Mouse (Mus musculus) forebrain, embryonic 13.5 days (tissue): Measurements from ENCODE around the gene Srrm4. TPM values are rescaled to one million over a fixed set of nuclear protein-coding genes. Genes with fewer than 3 reads are reported as not detected.

Source experiments
- ATAC-seq: fragments of 200-750 bp; cut with Nextera tagmentation; 2 replicates; pipeline ENCODE4 v1.8.0; 2017
- H3K27ac ChIP-seq: fragments of 300-500 bp; sonication (generic); 2 replicates; pipeline ENCODE4 v1.5.1; 2015; ENCODE audit warnings: inconsistent platforms, mild to moderate bottlenecking, moderate library complexity
- H3K27me3 ChIP-seq: fragments of 300-500 bp; sonication (generic); 2 replicates; pipeline ENCODE4 v1.6.1; 2015; ENCODE audit warnings: mild to moderate bottlenecking, inconsistent platforms
- H3K36me3 ChIP-seq: fragments of 300-500 bp; sonication (generic); 2 replicates; pipeline ENCODE4 v1.6.1; 2015; ENCODE audit warnings: mild to moderate bottlenecking, inconsistent platforms; ENCODE audit not compliant: poor library complexity, severe bottlenecking
- H3K4me1 ChIP-seq: fragments of 300-500 bp; sonication (generic); 2 replicates; pipeline ENCODE4 v1.6.1; 2015; ENCODE audit warnings: inconsistent platforms
- H3K4me2 ChIP-seq: fragments of 300-500 bp; sonication (generic); 2 replicates; pipeline ENCODE4 v1.6.1; 2015; ENCODE audit warnings: inconsistent platforms, mild to moderate bottlenecking, moderate library complexity
- H3K4me3 ChIP-seq: fragments of 300-500 bp; sonication (generic); 2 replicates; pipeline ENCODE4 v1.5.1; 2015; ENCODE audit warnings: mild to moderate bottlenecking, inconsistent platforms
- H3K9ac ChIP-seq: fragments of 300-500 bp; sonication (generic); 2 replicates; pipeline ENCODE4 v1.6.1; 2015; ENCODE audit warnings: mild to moderate bottlenecking, inconsistent platforms
- H3K9me3 ChIP-seq: fragments of 300-500 bp; sonication (generic); replicated peaks from 2 replicates; pipeline ENCODE4 v1.6.1; 2016; ENCODE audit warnings: inconsistent platforms
- WGBS: fragments of 180-500 bp; shearing (Covaris S2); methylation state at CpG from one replicate; pipeline ENCODE4 v1.1.7; 2015; 5-methylcytosine and 5-hydroxymethylcytosine counted together
- polyA plus RNA-seq: library from polyadenylated mRNA; unstranded; fragments of >200 nt; fragmentation: Nextera tagmentation; extraction: Ambion mirVana; gene quantifications from 2 replicates; pipeline ENCODE4 v1.2.1, GENCODE M21; 2015

Srrm4 gene
- polyA plus RNA-seq, 1 experiment from 2014 or later = 28.5 TPM

DNA sequence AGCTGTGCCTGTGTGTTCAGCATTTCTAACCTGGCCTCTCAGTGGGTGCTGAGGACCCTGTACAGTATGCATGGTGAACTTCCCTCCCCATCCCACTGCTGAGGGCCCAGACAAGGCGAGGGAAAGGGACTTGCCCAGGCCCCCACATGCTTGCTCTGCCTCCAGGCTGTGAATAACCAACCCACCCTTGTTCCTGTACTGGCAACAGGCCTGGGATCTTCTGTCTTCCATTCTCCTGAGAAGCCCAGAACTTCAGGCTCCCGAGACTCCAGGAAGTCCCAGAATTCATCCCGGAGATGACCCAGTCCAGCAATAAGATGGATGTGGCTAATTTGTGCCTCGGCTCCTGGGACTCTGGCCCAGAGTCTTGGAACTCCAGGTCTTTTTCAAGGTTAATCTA is 105.5 kb downstream of the Srrm4 start:
- no peak overlapping the region for H3K4me3 ChIP-seq
- 75% methylated on average over 4 of the region's 4 CpGs for WGBS
- H3K9me3 ChIP-seq = no peaks in the 10 kb centered on the region
- no peak overlapping the region; the same call in 1 of the 2 replicates for H3K27ac ChIP-seq
- peaks cover 9% of the 10 kb centered on the region; the same call in 1 of the 2 replicates for H3K36me3 ChIP-seq
- no peaks in the 10 kb centered on the region for H3K27me3 ChIP-seq
- ATAC-seq = no peak
- no peak overlapping the region for H3K9ac ChIP-seq
- peaks cover 39% of the 10 kb centered on the region for H3K4me1 ChIP-seq
- H3K4me2 ChIP-seq = no peak overlapping the region

GRCm38 (mm10) chr5:116485069-116485468 is 106.5 kb downstream of the Srrm4 start:
- ATAC-seq = peak; percentile 71
- WGBS = 20% methylated on average over 5 of the region's 5 CpGs
- Histone ChIP-seq H3K27me3 (no peaks in the 10 kb centered on the region), H3K4me2 (no peak overlapping the region), H3K4me1 (peaks cover 29% of the 10 kb centered on the region), H3K9ac (no peak overlapping the region), H3K27ac (peak overlapping the region; percentile 22; the same call in 1 of the 2 replicates), H3K9me3 (no peaks in the 10 kb centered on the region), H3K4me3 (no peak overlapping the region), H3K36me3 (peaks cover 20% of the 10 kb centered on the region; the same call in 1 of the 2 replicates)

- WGBS = 89% methylated on average over 9 of the region's 9 CpGs
- peak overlapping the region; percentile 21; the same call in 1 of the 2 replicates for H3K27ac ChIP-seq
- peaks cover 20% of the 10 kb centered on the region; the same call in 1 of the 2 replicates for H3K36me3 ChIP-seq
- no peaks in the 10 kb centered on the region for H3K27me3 ChIP-seq
- no peak for ATAC-seq
- no peak overlapping the region for H3K4me3 ChIP-seq
- H3K4me1 ChIP-seq = peaks cover 28% of the 10 kb centered on the region
- H3K9me3 ChIP-seq = no peaks in the 10 kb centered on the region
- H3K4me2 ChIP-seq = no peak overlapping the region
- no peak overlapping the region for H3K9ac ChIP-seq
Observed at GRCm38 (mm10) chr5:116484236-116484635, 107.4 kb downstream of the Srrm4 start.

DNA sequence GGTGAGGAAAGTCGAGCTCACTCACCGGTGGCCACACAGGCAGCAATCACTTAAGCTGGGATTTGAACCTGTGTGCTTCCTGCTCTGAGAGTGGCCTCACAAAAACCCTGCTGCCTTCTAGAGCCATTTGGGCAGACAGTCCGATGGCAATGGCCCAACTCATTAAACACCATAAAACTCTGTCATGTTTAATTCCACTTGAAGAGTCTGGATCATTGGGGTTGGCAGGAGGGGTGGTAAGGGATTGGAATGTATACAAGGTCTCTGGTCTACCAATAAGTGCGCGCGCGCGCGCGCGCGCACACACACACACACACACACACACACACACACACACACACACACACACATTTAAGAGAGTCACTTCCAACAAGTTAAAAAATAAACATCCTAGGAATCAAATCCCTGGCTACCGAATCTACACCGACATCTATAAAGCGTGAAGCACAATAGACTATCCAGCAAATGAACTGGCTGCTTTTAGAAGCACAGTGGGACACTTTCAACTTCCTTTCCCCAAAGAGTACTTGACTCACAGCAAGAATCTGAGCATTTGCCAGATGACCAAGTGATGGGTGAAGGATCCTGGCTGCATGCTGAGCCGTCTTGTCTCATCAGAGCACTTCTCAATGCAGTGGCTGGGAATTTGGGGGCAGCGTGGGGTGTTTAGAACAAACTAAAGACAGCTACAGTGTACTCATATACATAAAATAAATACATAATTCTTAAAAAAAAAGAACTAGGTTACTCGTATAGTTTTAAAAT is 112.8 kb downstream of the Srrm4 start:
- no peaks in the 10 kb centered on the region for H3K27me3 ChIP-seq
- peaks cover 30% of the 10 kb centered on the region for H3K36me3 ChIP-seq
- ATAC-seq = no peak
- peaks cover 18% of the 10 kb centered on the region for H3K4me1 ChIP-seq
- no peaks in the 10 kb centered on the region for H3K9me3 ChIP-seq
- H3K4me3 ChIP-seq = no peak overlapping the region
- WGBS = 75% methylated on average over 18 of the region's 18 CpGs
- H3K9ac ChIP-seq = no peak overlapping the region
- no peak overlapping the region for H3K27ac ChIP-seq
- H3K4me2 ChIP-seq = no peak overlapping the region

- Histone ChIP-seq H3K9ac (no peak overlapping the region), H3K36me3 (peaks cover 41% of the 10 kb centered on the region), H3K27me3 (no peaks in the 10 kb centered on the region), H3K9me3 (no peaks in the 10 kb centered on the region), H3K4me1 (peaks cover 16% of the 10 kb centered on the region), H3K4me2 (no peak overlapping the region), H3K27ac (no peak overlapping the region), H3K4me3 (no peak overlapping the region)
- ATAC-seq = peak; percentile 43; the same call in 1 of the 2 replicates
- WGBS = 9% methylated on average over 15 of the region's 15 CpGs
Observed at GRCm38 (mm10) chr5:116476006-116476405, 115.6 kb downstream of the Srrm4 start.

GRCm38 (mm10) chr5:116461354-116462042 is 130.1 kb downstream of the Srrm4 start:
- ATAC-seq = no peak
- peaks cover 17% of the 10 kb centered on the region for H3K9me3 ChIP-seq
- H3K36me3 ChIP-seq = peaks cover 45% of the 10 kb centered on the region
- no peak overlapping the region for H3K4me3 ChIP-seq
- no peak overlapping the region for H3K4me2 ChIP-seq
- no peak overlapping the region for H3K9ac ChIP-seq
- peaks cover 25% of the 10 kb centered on the region for H3K4me1 ChIP-seq
- 0 out of 2 replicates have a peak, but pooled peaks cover 1% of the 10 kb centered on the region for H3K27me3 ChIP-seq
- 13% methylated on average over 11 of the region's 11 CpGs for WGBS
- H3K27ac ChIP-seq = peak overlapping the region; percentile 6; the same call in 1 of the 2 replicates

GRCm38 (mm10) chr5:116459970-116460369 is 131.6 kb downstream of the Srrm4 start:
- Histone ChIP-seq H3K9me3 (0 out of 2 replicates have a peak, but pooled peaks cover 2% of the 10 kb centered on the region), H3K27me3 (0 out of 2 replicates have a peak, but pooled peaks cover 5% of the 10 kb centered on the region), H3K4me1 (peaks cover 25% of the 10 kb centered on the region), H3K4me3 (no peak overlapping the region), H3K9ac (no peak overlapping the region), H3K36me3 (peaks cover 37% of the 10 kb centered on the region), H3K4me2 (no peak overlapping the region), H3K27ac (0 out of 2 replicates have a peak overlapping the region, but pooled peaks have one; percentile 44)
- ATAC-seq = peak; percentile 51; the same call in 1 of the 2 replicates
- 54% methylated on average over 2 of the region's 2 CpGs for WGBS

- no peak overlapping the region for H3K27ac ChIP-seq
- 80% methylated on average over 7 of the region's 7 CpGs for WGBS
- H3K9ac ChIP-seq = no peak overlapping the region
- H3K4me1 ChIP-seq = peaks cover 34% of the 10 kb centered on the region
- ATAC-seq = no peak
- peaks cover 18% of the 10 kb centered on the region for H3K36me3 ChIP-seq
- H3K27me3 ChIP-seq = peaks cover 5% of the 10 kb centered on the region; the same call in 1 of the 2 replicates
- H3K4me3 ChIP-seq = no peak overlapping the region
- H3K4me2 ChIP-seq = no peak overlapping the region
- no peaks in the 10 kb centered on the region for H3K9me3 ChIP-seq
Observed at GRCm38 (mm10) chr5:116457791-116458190, 133.8 kb downstream of the Srrm4 start.

- H3K9me3 ChIP-seq = no peaks in the 10 kb centered on the region
- no peak overlapping the region for H3K4me2 ChIP-seq
- H3K27ac ChIP-seq = no peak overlapping the region
- ATAC-seq = no peak
- H3K9ac ChIP-seq = no peak overlapping the region
- H3K36me3 ChIP-seq = peaks cover 21% of the 10 kb centered on the region
- 37% methylated on average over 10 of the region's 10 CpGs for WGBS
- no peak overlapping the region for H3K4me3 ChIP-seq
- peaks cover 34% of the 10 kb centered on the region for H3K4me1 ChIP-seq
- H3K27me3 ChIP-seq = peaks cover 9% of the 10 kb centered on the region; the same call in 1 of the 2 replicates
Observed at GRCm38 (mm10) chr5:116456796-116457515, 134.7 kb downstream of the Srrm4 start.

DNA sequence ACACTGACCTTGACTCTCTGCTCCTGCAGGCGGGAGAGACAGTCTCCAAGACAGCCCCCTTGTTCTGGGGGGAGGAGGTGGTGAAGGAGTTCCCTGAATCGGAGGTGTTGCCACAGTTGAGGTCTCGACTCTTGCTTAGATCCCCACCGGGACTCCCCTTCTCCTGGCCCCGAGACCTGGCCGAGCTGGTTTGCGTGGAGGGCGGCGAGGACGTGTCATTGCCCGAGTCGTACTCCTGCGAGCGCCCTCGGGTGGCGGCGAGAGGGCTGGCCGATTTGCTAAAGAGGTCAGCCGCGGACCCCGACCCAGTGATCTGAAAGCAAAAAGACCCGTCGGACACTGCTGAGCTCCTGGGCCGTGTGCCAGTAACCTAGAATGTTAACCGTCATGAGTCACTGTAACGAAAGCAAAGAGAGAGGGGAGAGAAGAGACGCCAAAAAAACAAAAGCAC is 138.2 kb downstream of the Srrm4 start:
- H3K27me3 ChIP-seq = peaks cover 30% of the 10 kb centered on the region
- peaks cover 33% of the 10 kb centered on the region for H3K36me3 ChIP-seq
- 7% methylated on average over 27 of the region's 27 CpGs for WGBS
- no peak overlapping the region for H3K27ac ChIP-seq
- no peak overlapping the region for H3K4me3 ChIP-seq
- no peak for ATAC-seq
- H3K9ac ChIP-seq = peak overlapping the region; percentile 5; the same call in 1 of the 2 replicates
- peaks cover 23% of the 10 kb centered on the region for H3K4me1 ChIP-seq
- H3K9me3 ChIP-seq = no peaks in the 10 kb centered on the region
- peak overlapping the region; percentile 40 for H3K4me2 ChIP-seq

- peaks cover 41% of the 10 kb centered on the region for H3K36me3 ChIP-seq
- H3K27me3 ChIP-seq = peaks cover 37% of the 10 kb centered on the region
- no peak overlapping the region for H3K4me2 ChIP-seq
- no peak overlapping the region for H3K27ac ChIP-seq
- WGBS = 88% methylated on average over 8 of the region's 8 CpGs
- no peak overlapping the region for H3K4me3 ChIP-seq
- ATAC-seq = no peak
- H3K9me3 ChIP-seq = no peaks in the 10 kb centered on the region
- H3K9ac ChIP-seq = no peak overlapping the region
- peaks cover 29% of the 10 kb centered on the region for H3K4me1 ChIP-seq
Observed at GRCm38 (mm10) chr5:116450901-116451300, 140.7 kb downstream of the Srrm4 start.
